Mouse (Mus musculus) kidney, adult 2 months (tissue): ENCODE data around the gene Psmd12. TPM values are rescaled to one million over a fixed set of nuclear protein-coding genes. Genes with fewer than 3 reads are reported as not detected.
"Not testable (repeated sequence)": the region's sequence is repeated elsewhere in the genome, so short reads cannot be mapped to it uniquely, and the experiment has no call there.

Source experiments
- DNase-seq: peaks from one replicate; pipeline ENCODE4 v3.0.0; 2021
- H3K27ac ChIP-seq: fragments of 200-500 bp; 2 replicates; pipeline ENCODE4 v1.5.1; 2012; ENCODE audit warnings: low read depth, low read length, control low read depth, inconsistent platforms; ENCODE audit not compliant: insufficient read depth
- H3K27me3 ChIP-seq: fragments of 200-500 bp; replicated peaks from 2 replicates; pipeline ENCODE4 v1.6.1; 2012; ENCODE audit warnings: mild to moderate bottlenecking, moderate library complexity, low read length, inconsistent platforms; ENCODE audit not compliant: control insufficient read depth, insufficient read depth
- H3K36me3 ChIP-seq: fragments of 200-500 bp; 2 replicates; pipeline ENCODE4 v1.6.1; 2012; ENCODE audit warnings: mild to moderate bottlenecking, moderate library complexity, low read length, inconsistent platforms; ENCODE audit not compliant: control insufficient read depth, insufficient read depth
- H3K4me1 ChIP-seq: fragments of 200-500 bp; 2 replicates; pipeline ENCODE4 v1.6.1; 2011; ENCODE audit warnings: low read length; ENCODE audit not compliant: control insufficient read depth, insufficient read depth
- H3K4me3 ChIP-seq: fragments of 200-500 bp; 2 replicates; pipeline ENCODE4 v1.5.1; 2011; ENCODE audit warnings: mild to moderate bottlenecking, low read depth, low read length, control low read depth; ENCODE audit not compliant: insufficient read depth
- CTCF ChIP-seq: fragments of 200-500 bp; conservative IDR thresholded peaks from 2 replicates; pipeline ENCODE4 v1.5.1; 2011; ENCODE audit warnings: low read depth, mild to moderate bottlenecking, control low read depth, low read length, moderate library complexity, mixed read lengths; ENCODE audit not compliant: insufficient read depth, insufficient read length
- POLR2A ChIP-seq: fragments of 200-500 bp; IDR thresholded peaks from one replicate; pipeline ENCODE4 v1.6.1; 2011; ENCODE audit warnings: low read depth, low read length, control low read depth
- WGBS: fragments of 180-500 bp; shearing (Covaris S2); methylation state at CpG from one replicate; pipeline ENCODE4 v1.1.7; 2018; 5-methylcytosine and 5-hydroxymethylcytosine counted together
- polyA plus RNA-seq: library from polyadenylated mRNA; depleted of rRNA; stranded (reverse); fragments of >200 nt; gene quantifications from 2 replicates; pipeline ENCODE4 v1.2.3, GENCODE M21; 2012

Gene Psmd12
- polyA plus RNA-seq, 1 experiment: 19.9 TPM

GRCm38 (mm10) chr11:107473137-107473820 lies 6.0 kb upstream of the Psmd12 start:
- H3K36me3 ChIP-seq: no peaks in the 10 kb centered on the region
- H3K4me1 ChIP-seq: peaks cover 1% of the 10 kb centered on the region; the same call in 1 of the 2 replicates
- DNase-seq: peak; percentile 83
- 23% methylated on average over 8 of the region's 8 CpGs for WGBS
- no peak overlapping the region for H3K27ac ChIP-seq
- no peak overlapping the region for H3K4me3 ChIP-seq
- H3K27me3 ChIP-seq: no peaks in the 10 kb centered on the region
- TF ChIP-seq POLR2A: no peak
- peak; percentile 66 for TF ChIP-seq CTCF

- H3K4me3 ChIP-seq: peak overlapping the region; percentile 72
- WGBS: under 1% methylated on average over 10 of the region's 10 CpGs
- DNase-seq: no peak
- H3K36me3 ChIP-seq: no peaks in the 10 kb centered on the region
- peaks cover 10% of the 10 kb centered on the region; the same call in 1 of the 2 replicates for H3K4me1 ChIP-seq
- no peak for TF ChIP-seq POLR2A
- TF ChIP-seq CTCF: no peak
- peak overlapping the region; percentile 81 for H3K27ac ChIP-seq
- H3K27me3 ChIP-seq: no peaks in the 10 kb centered on the region
Observed at GRCm38 (mm10) chr11:107479862-107480203, 549 bp downstream of the Psmd12 start.

GRCm38 (mm10) chr11:107484341-107484740 lies 5.1 kb downstream of the Psmd12 start:
- Histone ChIP-seq H3K4me3 (no peak overlapping the region), H3K27ac (no peak overlapping the region), H3K4me1 (peaks cover 10% of the 10 kb centered on the region; the same call in 1 of the 2 replicates), H3K27me3 (no peaks in the 10 kb centered on the region), H3K36me3 (peaks cover 5% of the 10 kb centered on the region)
- no peak for TF ChIP-seq POLR2A
- TF ChIP-seq CTCF: no peak
- 96% methylated on average over 3 of the region's 3 CpGs for WGBS
- no peak for DNase-seq

- no peaks in the 10 kb centered on the region for H3K27me3 ChIP-seq
- no peaks in the 10 kb centered on the region for H3K36me3 ChIP-seq
- TF ChIP-seq POLR2A (no peak), CTCF (no peak)
- H3K27ac ChIP-seq: no peak overlapping the region
- H3K4me3 ChIP-seq: no peak overlapping the region
- no peaks in the 10 kb centered on the region for H3K4me1 ChIP-seq
- WGBS: 89% methylated on average over 8 of the region's 8 CpGs
- no peak for DNase-seq
Observed at GRCm38 (mm10) chr11:107502801-107503200, 23.5 kb downstream of the Psmd12 start.

GRCm38 (mm10) chr11:107504364-107504763 lies 25.1 kb downstream of the Psmd12 start:
- WGBS: 93% methylated on average over 3 of the region's 4 CpGs
- not testable (repeated sequence) for H3K4me1 ChIP-seq, H3K27ac ChIP-seq, H3K4me3 ChIP-seq, DNase-seq, H3K27me3 ChIP-seq, H3K36me3 ChIP-seq

- 64% methylated on average over 1 of the region's 1 CpGs for WGBS
- no peak for TF ChIP-seq POLR2A
- TF ChIP-seq CTCF: peak; percentile 52
- no peak overlapping the region for H3K27ac ChIP-seq
- peak; percentile 20 for DNase-seq
- no peak overlapping the region for H3K4me3 ChIP-seq
- H3K4me1 ChIP-seq: no peaks in the 10 kb centered on the region
- H3K36me3 ChIP-seq: no peaks in the 10 kb centered on the region
- H3K27me3 ChIP-seq: no peaks in the 10 kb centered on the region
Observed at GRCm38 (mm10) chr11:107506260-107506659, 27.0 kb downstream of the Psmd12 start.

GRCm38 (mm10) chr11:107509631-107510338 lies 30.5 kb downstream of the Psmd12 start:
- TF ChIP-seq CTCF (peak; percentile 34), POLR2A (no peak)
- Histone ChIP-seq H3K4me3 (no peak overlapping the region), H3K4me1 (no peaks in the 10 kb centered on the region), H3K27me3 (no peaks in the 10 kb centered on the region), H3K27ac (no peak overlapping the region), H3K36me3 (no peaks in the 10 kb centered on the region)
- 46% methylated on average over 11 of the region's 11 CpGs for WGBS
- DNase-seq: peak; percentile 6
